Mouse (Mus musculus) MEL (cell line): ENCODE measurements around the gene Gm20721. TPM values are rescaled to one million over a fixed set of nuclear protein-coding genes. Genes with fewer than 3 reads are reported as not detected.

Experiments
- DNase-seq: peaks from one replicate; pipeline ENCODE4 v3.0.0; 2011; ENCODE audit warnings: low read depth, low spot score
- H3K27ac ChIP-seq: 2 replicates; pipeline ENCODE4 v1.5.1; 2012; ENCODE audit warnings: low read depth, mild to moderate bottlenecking, control low read depth, low read length, moderate library complexity; ENCODE audit not compliant: control insufficient read depth
- H3K27me3 ChIP-seq, 2 experiments: fragments of 150-350 bp in 1 of 2; sonication (generic) in 1 of 2; 2 replicates each; pipeline ENCODE4 v1.6.1; 2012; ENCODE audit warnings: low read length in 2 of 2, mild to moderate bottlenecking in 2 of 2, improper control_type of control experiment in 1 of 2, moderate library complexity in 1 of 2; ENCODE audit not compliant: insufficient read depth in 2 of 2, control insufficient read depth in 1 of 2
- H3K36me3 ChIP-seq, 2 experiments: 2 replicates each; pipeline ENCODE4 v1.6.1; 2012 to 2014; ENCODE audit warnings: low read length in 2 of 2, improper control_type of control experiment in 1 of 2, inconsistent platforms in 1 of 2, mild to moderate bottlenecking in 1 of 2; ENCODE audit not compliant: insufficient read depth in 2 of 2, control insufficient read depth in 1 of 2
- H3K4me1 ChIP-seq, 2 experiments: fragments of 150-350 bp in 1 of 2; sonication (generic) in 1 of 2; 2 replicates each; pipeline ENCODE4 v1.6.1; 2012; ENCODE audit warnings: low read length in 2 of 2, improper control_type of control experiment in 1 of 2, mild to moderate bottlenecking in 1 of 2; ENCODE audit not compliant: insufficient read depth in 2 of 2, control insufficient read depth in 1 of 2
- H3K4me3 ChIP-seq, 2 experiments: fragments of 150-350 bp in 1 of 2; sonication (generic) in 1 of 2; 2 replicates each; pipeline ENCODE4 v1.5.1; 2012; ENCODE audit warnings: low read depth in 2 of 2, low read length in 2 of 2, mild to moderate bottlenecking in 2 of 2, moderate library complexity in 2 of 2, control low read depth in 1 of 2, improper control_type of control experiment in 1 of 2; ENCODE audit not compliant: control insufficient read depth in 1 of 2, insufficient read depth in 1 of 2
- H3K79me2 ChIP-seq: 2 replicates; pipeline ENCODE4 v1.6.1; 2012; ENCODE audit warnings: mild to moderate bottlenecking, low read length, moderate library complexity; ENCODE audit not compliant: control insufficient read depth, poor library complexity, insufficient read depth
- H3K9ac ChIP-seq: 2 replicates; pipeline ENCODE4 v1.6.1; 2012; ENCODE audit warnings: low read depth, mild to moderate bottlenecking, control low read depth, low read length, moderate library complexity; ENCODE audit not compliant: control insufficient read depth, poor library complexity, severe bottlenecking
- H3K9me3 ChIP-seq: fragments of 150-350 bp; sonication (generic); replicated peaks from 2 replicates; pipeline ENCODE4 v1.6.1; 2012; ENCODE audit warnings: mild to moderate bottlenecking, low read length, improper control_type of control experiment, moderate library complexity; ENCODE audit not compliant: insufficient read depth
- BHLHE40 ChIP-seq: IDR thresholded peaks from 2 replicates; pipeline ENCODE4 v1.6.1; 2012; ENCODE audit warnings: low read depth, mild to moderate bottlenecking, inconsistent platforms, low read length, improper control_type of control experiment, borderline replicate concordance
- CHD2 ChIP-seq: IDR thresholded peaks from 2 replicates; pipeline ENCODE4 v1.6.1; 2011; ENCODE audit warnings: low read length, improper control_type of control experiment
- CTCF ChIP-seq, 3 experiments: IDR thresholded peaks in 2 of 3; conservative IDR thresholded peaks in 1 of 3; 2 replicates each; pipeline ENCODE4 v1.5.1; 2011 to 2012; ENCODE audit warnings: low read length in 3 of 3, low read depth in 2 of 3, mild to moderate bottlenecking in 2 of 3, improper control_type of control experiment in 1 of 3, inconsistent platforms in 1 of 3, mixed read lengths in 1 of 3, moderate library complexity in 1 of 3; ENCODE audit not compliant: control insufficient read depth in 1 of 3, insufficient read depth in 1 of 3, poor library complexity in 1 of 3, severe bottlenecking in 1 of 3
- E2F4 ChIP-seq: IDR thresholded peaks from 2 replicates; pipeline ENCODE4 v1.6.1; 2011; ENCODE audit warnings: low read depth, low read length, improper control_type of control experiment, borderline replicate concordance
- ELF1 ChIP-seq: IDR thresholded peaks from 2 replicates; pipeline ENCODE4 v1.6.1; 2014; ENCODE audit warnings: low read depth, mild to moderate bottlenecking, inconsistent platforms, low read length, improper control_type of control experiment, moderate library complexity
- EP300 ChIP-seq, 2 experiments: IDR thresholded peaks; 2 replicates each; pipeline ENCODE4 v1.6.1; 2011; ENCODE audit warnings: improper control_type of control experiment in 2 of 2, low read length in 2 of 2, low read depth in 1 of 2, mild to moderate bottlenecking in 1 of 2
- ETS1 ChIP-seq: IDR thresholded peaks from 2 replicates; pipeline ENCODE4 v1.6.1; 2012; ENCODE audit warnings: low read depth, mild to moderate bottlenecking, inconsistent platforms, low read length, improper control_type of control experiment, moderate library complexity
- GATA1 ChIP-seq: IDR thresholded peaks from 2 replicates; pipeline ENCODE4 v1.6.1; 2011; ENCODE audit warnings: low read depth, low read length, improper control_type of control experiment
- JUND ChIP-seq: IDR thresholded peaks from 2 replicates; pipeline ENCODE4 v1.6.1; 2011; ENCODE audit warnings: low read depth, mild to moderate bottlenecking, improper control_type of control experiment, low read length
- KAT2A ChIP-seq: conservative IDR thresholded peaks from 2 replicates; pipeline ENCODE4 v1.6.1; 2012; ENCODE audit warnings: low read depth, low read length, improper control_type of control experiment, inconsistent platforms
- MAFK ChIP-seq: IDR thresholded peaks from 2 replicates; pipeline ENCODE4 v1.6.1; 2011; ENCODE audit warnings: low read depth, mild to moderate bottlenecking, low read length, improper control_type of control experiment, borderline replicate concordance
- MAX ChIP-seq: IDR thresholded peaks from 2 replicates; pipeline ENCODE4 v1.6.1; 2011; ENCODE audit warnings: low read length, improper control_type of control experiment
- MAZ ChIP-seq: IDR thresholded peaks from 2 replicates; pipeline ENCODE4 v1.6.1; 2012; ENCODE audit warnings: low read depth, mild to moderate bottlenecking, inconsistent platforms, low read length, improper control_type of control experiment
- MEF2A ChIP-seq: IDR thresholded peaks from 2 replicates; pipeline ENCODE4 v1.6.1; 2014; ENCODE audit warnings: low read depth, mild to moderate bottlenecking, inconsistent platforms, low read length, improper control_type of control experiment; ENCODE audit not compliant: poor library complexity, insufficient replicate concordance, severe bottlenecking; ENCODE audit errors: extremely low read depth
- MXI1 ChIP-seq: IDR thresholded peaks from 2 replicates; pipeline ENCODE4 v1.6.1; 2011; ENCODE audit warnings: mild to moderate bottlenecking, low read depth, low read length, improper control_type of control experiment
- POLR2A ChIP-seq, 2 experiments: IDR thresholded peaks; 2 replicates each; pipeline ENCODE4 v1.6.1; 2011 to 2012; ENCODE audit warnings: low read length in 2 of 2, mild to moderate bottlenecking in 2 of 2, control low read depth in 1 of 2, improper control_type of control experiment in 1 of 2, low read depth in 1 of 2, moderate library complexity in 1 of 2; ENCODE audit not compliant: control insufficient read depth in 1 of 2, insufficient read depth in 1 of 2, poor library complexity in 1 of 2
- POLR2AphosphoS5 ChIP-seq: IDR thresholded peaks from 2 replicates; pipeline ENCODE4 v1.6.1; 2012; ENCODE audit warnings: low read depth, borderline replicate concordance, mild to moderate bottlenecking, inconsistent platforms, low read length, moderate library complexity, mixed read lengths
- RAD21 ChIP-seq: IDR thresholded peaks from 2 replicates; pipeline ENCODE4 v1.6.1; 2011; ENCODE audit warnings: mild to moderate bottlenecking, low read depth, low read length, improper control_type of control experiment
- RCOR1 ChIP-seq: IDR thresholded peaks from 2 replicates; pipeline ENCODE4 v1.6.1; 2012; ENCODE audit warnings: low read depth, mild to moderate bottlenecking, inconsistent platforms, low read length, improper control_type of control experiment
- SIN3A ChIP-seq: IDR thresholded peaks from 2 replicates; pipeline ENCODE4 v1.6.1; 2012; ENCODE audit warnings: low read length, improper control_type of control experiment, inconsistent platforms
- SMC3 ChIP-seq: IDR thresholded peaks from 2 replicates; pipeline ENCODE4 v1.6.1; 2011; ENCODE audit warnings: low read depth, low read length, improper control_type of control experiment
- TCF12 ChIP-seq: IDR thresholded peaks from 2 replicates; pipeline ENCODE4 v1.6.1; 2014; ENCODE audit warnings: low read depth, mild to moderate bottlenecking, inconsistent platforms, low read length, improper control_type of control experiment, moderate library complexity
- UBTF ChIP-seq: IDR thresholded peaks from 2 replicates; pipeline ENCODE4 v1.6.1; 2012; ENCODE audit warnings: low read depth, mild to moderate bottlenecking, inconsistent platforms, low read length, improper control_type of control experiment, moderate library complexity, borderline replicate concordance; ENCODE audit not compliant: insufficient read depth
- USF2 ChIP-seq, 2 experiments: IDR thresholded peaks; 2 replicates each; pipeline ENCODE4 v1.6.1; 2011 to 2012; ENCODE audit warnings: improper control_type of control experiment in 2 of 2, low read length in 2 of 2, borderline replicate concordance in 1 of 2, inconsistent platforms in 1 of 2, low read depth in 1 of 2, mild to moderate bottlenecking in 1 of 2; ENCODE audit not compliant: insufficient read depth in 1 of 2
- ZC3H11A ChIP-seq: IDR thresholded peaks from 2 replicates; pipeline ENCODE4 v1.6.1; 2012; ENCODE audit warnings: low read depth, mild to moderate bottlenecking, inconsistent platforms, low read length, improper control_type of control experiment
- polyA plus RNA-seq, 2 experiments: library from polyadenylated mRNA; stranded (reverse) in 1 of 2; unstranded in 1 of 2; fragments of >175 nt in 1 of 2; fragments of >200 nt in 1 of 2; gene quantifications; 2 replicates each; pipeline versions ENCODE4 v1.2.1 to v1.2.4; 2012; ENCODE audit warnings: low replicate concordance in 2 of 2, low read depth in 1 of 2; ENCODE audit not compliant: insufficient read length in 2 of 2, insufficient read depth in 1 of 2, missing spikeins in 1 of 2
- total RNA-seq: library from RNA; depleted of rRNA; stranded (reverse); fragments of 300-350 nt; gene quantifications from 2 replicates; pipeline ENCODE4 v1.2.3, GENCODE M21; 2012

Gene Gm20721
- total and polyA plus RNA-seq, 3 experiments: 34.2 to 171 TPM; not detected in 1

- H3K27me3 ChIP-seq: no peaks in the 10 kb centered on the region
- H3K9me3 ChIP-seq: no peaks in the 10 kb centered on the region
- H3K79me2 ChIP-seq: peaks cover 75% of the 10 kb centered on the region
- peaks cover 2 to 7% of the 10 kb centered on the region in 2 experiments; a peak in 2 of 4 replicates for H3K4me1 ChIP-seq
- peaks cover 2 to 24% of the 10 kb centered on the region in 2 experiments; a peak in 3 of 4 replicates for H3K36me3 ChIP-seq
- peak overlapping the region; percentile 99 for H3K9ac ChIP-seq
- peak; percentile 76 for DNase-seq
- H3K4me3 ChIP-seq: peak overlapping the region; percentile 93 to 98
- 0 out of 2 replicates have a peak, but pooled peaks have one; percentile 5 for TF ChIP-seq SIN3A
- TF ChIP-seq MXI1: peak; percentile 13; the same call in 1 of the 2 replicates
- 0 out of 2 replicates have a peak, but pooled peaks have one; percentile 6 for TF ChIP-seq ETS1
- no peak for TF ChIP-seq USF2 (IDR thresholded peaks at IDR 0.05; ENCODE audit: borderline replicate concordance in 1 of 2, insufficient read depth in 1 of 2, low read depth in 1 of 2, low read length in 2 of 2)
- no peak for TF ChIP-seq JUND
- TF ChIP-seq POLR2A (IDR thresholded peaks at IDR 0.05; ENCODE audit: control insufficient read depth in 1 of 2, insufficient read depth in 1 of 2, low read depth in 1 of 2, low read length in 2 of 2, poor library complexity in 1 of 2): peak; percentile 7 to 16; a peak in 1 of 4 replicates
- TF ChIP-seq MAZ: peak; percentile 89; the same call in 1 of the 2 replicates
- TF ChIP-seq TCF12: 0 out of 2 replicates have a peak, but pooled peaks have one; percentile 12
- TF ChIP-seq, all 39 proteins: peak for 6
- H3K27ac ChIP-seq: peak overlapping the region; percentile 71
Measured at GRCm38 (mm10) chr2:174329663-174330615, 16.6 kb downstream of the Gm20721 start.

GRCm38 (mm10) chr2:174328926-174329662 is 17.4 kb downstream of the Gm20721 start:
- Histone ChIP-seq H3K79me2 (peaks cover 67% of the 10 kb centered on the region), H3K9ac (peak overlapping the region; percentile 99), H3K27ac (peak overlapping the region; percentile 71), H3K4me1 (peaks cover 2 to 7% of the 10 kb centered on the region in 2 experiments; a peak in 2 of 4 replicates), H3K27me3 (no peaks in the 10 kb centered on the region), H3K4me3 (peak overlapping the region; percentile 48 to 75), H3K9me3 (no peaks in the 10 kb centered on the region), H3K36me3 (peaks cover 0 to 26% of the 10 kb centered on the region in 2 experiments; a peak in 3 of 4 replicates)
- peak; percentile 68 for DNase-seq
- no peak for TF ChIP-seq ETS1
- no peak for TF ChIP-seq BHLHE40
- TF ChIP-seq MEF2A: no peak
- TF ChIP-seq SMC3: no peak
- no peak for TF ChIP-seq TCF12
- TF ChIP-seq MAX: peak; percentile 70
- 0 out of 2 replicates have a peak, but pooled peaks have one; percentile 33 for TF ChIP-seq UBTF
- TF ChIP-seq RAD21: no peak
- no peak for TF ChIP-seq EP300 (IDR thresholded peaks at IDR 0.05; ENCODE audit: low read depth in 1 of 2, low read length in 2 of 2)
- TF ChIP-seq CTCF (IDR thresholded peaks at IDR 0.05 in 2 of 3, conservative IDR thresholded peaks at IDR 0.05 in 1 of 3; ENCODE audit: control insufficient read depth in 1 of 3, insufficient read depth in 1 of 3, low read depth in 2 of 3, low read length in 3 of 3, poor library complexity in 1 of 3, severe bottlenecking in 1 of 3): 0 out of 6 replicates have a peak, but pooled peaks of 1 of the 3 experiments have one; percentile 1
- no peak for TF ChIP-seq RCOR1
- TF ChIP-seq E2F4: no peak
- TF ChIP-seq MAZ: no peak
- no peak for TF ChIP-seq USF2 (IDR thresholded peaks at IDR 0.05; ENCODE audit: borderline replicate concordance in 1 of 2, insufficient read depth in 1 of 2, low read depth in 1 of 2, low read length in 2 of 2)
- no peak for TF ChIP-seq ZC3H11A
- TF ChIP-seq ELF1: no peak
- no peak for TF ChIP-seq CHD2
- TF ChIP-seq MAFK: no peak
- TF ChIP-seq GATA1: no peak
- TF ChIP-seq KAT2A: no peak
- no peak; the same call in 1 of the 2 replicates for TF ChIP-seq POLR2AphosphoS5
